Mouse (Mus musculus): ENCODE results near the gene Cubn. TPM values are rescaled to one million over a fixed set of nuclear protein-coding genes. Genes with fewer than 3 reads are reported as not detected.

Gene Cubn
- total and polyA plus RNA-seq, 3 experiments = 0.03 to 0.09 (median 0.04) TPM

DNA sequence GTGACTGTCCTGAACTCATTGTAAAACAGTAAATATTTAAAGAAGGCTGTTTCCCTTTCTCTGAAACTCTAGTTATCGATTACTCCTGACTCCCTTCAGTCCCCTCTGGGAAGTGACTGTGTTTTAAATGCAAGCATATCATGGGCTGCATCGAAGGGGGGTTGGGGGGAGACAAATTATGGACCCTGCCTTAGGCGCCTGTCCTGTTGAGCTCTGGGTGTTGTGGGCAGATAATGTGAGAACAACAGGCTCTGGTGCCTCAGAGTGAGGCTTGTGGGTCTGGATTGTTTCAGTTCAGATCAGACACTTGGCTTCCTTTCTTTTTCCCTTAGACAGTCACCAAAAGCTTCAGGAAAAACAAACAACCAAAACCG is 119.8 kb downstream of the Cubn start:
- no peaks in the 10 kb centered on the region for H3K79me2 ChIP-seq (replicated peaks; ENCODE audit: control insufficient read depth, extremely low read depth, insufficient read depth, poor library complexity, severe bottlenecking)
- H3K4me2 ChIP-seq (ENCODE audit: insufficient read depth, low read depth, poor library complexity, severe bottlenecking) = peak overlapping the region; percentile 5; the same call in 1 of the 2 replicates
- no peak overlapping the region for H3K27ac ChIP-seq (ENCODE audit: insufficient read depth, low read depth)
- no peak for TF ChIP-seq JUN (IDR thresholded peaks at IDR 0.05; ENCODE audit: insufficient read depth, low read depth, low read length)
- no peak for TF ChIP-seq MAZ (IDR thresholded peaks at IDR 0.05; ENCODE audit: low read depth, low read length)
- TF ChIP-seq JUND (conservative IDR thresholded peaks at IDR 0.05; ENCODE audit: low read depth, low read length) = no peak
- TF ChIP-seq POLR2AphosphoS2 (IDR thresholded peaks at IDR 0.05; ENCODE audit: low read depth, low read length) = no peak
- no peak for TF ChIP-seq RCOR1 (conservative IDR thresholded peaks at IDR 0.05; ENCODE audit: low read depth, low read length)
- TF ChIP-seq USF1 (IDR thresholded peaks at IDR 0.05; ENCODE audit: low read depth, low read length) = no peak
- no peak for TF ChIP-seq MAX (IDR thresholded peaks at IDR 0.05; ENCODE audit: low read length)
- TF ChIP-seq EP300 (IDR thresholded peaks at IDR 0.05; ENCODE audit: low read length) = no peak
- no peak for TF ChIP-seq GABPA (IDR thresholded peaks at IDR 0.05; ENCODE audit: insufficient replicate concordance, low read depth, low read length)
- TF ChIP-seq KAT2A (IDR thresholded peaks at IDR 0.05; ENCODE audit: insufficient replicate concordance, low read length) = no peak
- no peaks in the 10 kb centered on the region for H3K9me3 ChIP-seq (replicated peaks; ENCODE audit: low read length)
- H3K27me3 ChIP-seq (replicated peaks) = no peaks in the 10 kb centered on the region
- dilution Hi-C loops (cut with MboI; ENCODE audit: extremely low pct_ligation_motif_present, extremely low pct_unique_long_range_greater_than_20kb, low sequenced_read_pairs) (no loop called here), in situ Hi-C loops (cut with MboI; ENCODE audit: low pct_ligation_motif_present, low pct_unique_long_range_greater_than_20kb, low sequenced_read_pairs) (no loop called here)
- no peak for DNase-seq (ENCODE audit: extremely low read depth)
- H3K4me1 ChIP-seq (ENCODE audit: control insufficient read depth in 1 of 2, insufficient read depth in 2 of 2) = peaks cover 0 to 3% of the 10 kb centered on the region in 2 experiments; a peak in 1 of 4 replicates
- H3K4me3 ChIP-seq (replicated peaks in 1 of 3; ENCODE audit: low read depth in 2 of 3, low read length in 2 of 3, poor library complexity in 1 of 3) = no peak overlapping the region
- no peak overlapping the region for H3K9ac ChIP-seq (ENCODE audit: insufficient read depth, low read depth)
- H3K36me3 ChIP-seq (replicated peaks in 1 of 2; ENCODE audit: control insufficient read depth in 1 of 2, insufficient read depth in 1 of 2, low read length in 1 of 2) = no peaks in the 10 kb centered on the region

DNA sequence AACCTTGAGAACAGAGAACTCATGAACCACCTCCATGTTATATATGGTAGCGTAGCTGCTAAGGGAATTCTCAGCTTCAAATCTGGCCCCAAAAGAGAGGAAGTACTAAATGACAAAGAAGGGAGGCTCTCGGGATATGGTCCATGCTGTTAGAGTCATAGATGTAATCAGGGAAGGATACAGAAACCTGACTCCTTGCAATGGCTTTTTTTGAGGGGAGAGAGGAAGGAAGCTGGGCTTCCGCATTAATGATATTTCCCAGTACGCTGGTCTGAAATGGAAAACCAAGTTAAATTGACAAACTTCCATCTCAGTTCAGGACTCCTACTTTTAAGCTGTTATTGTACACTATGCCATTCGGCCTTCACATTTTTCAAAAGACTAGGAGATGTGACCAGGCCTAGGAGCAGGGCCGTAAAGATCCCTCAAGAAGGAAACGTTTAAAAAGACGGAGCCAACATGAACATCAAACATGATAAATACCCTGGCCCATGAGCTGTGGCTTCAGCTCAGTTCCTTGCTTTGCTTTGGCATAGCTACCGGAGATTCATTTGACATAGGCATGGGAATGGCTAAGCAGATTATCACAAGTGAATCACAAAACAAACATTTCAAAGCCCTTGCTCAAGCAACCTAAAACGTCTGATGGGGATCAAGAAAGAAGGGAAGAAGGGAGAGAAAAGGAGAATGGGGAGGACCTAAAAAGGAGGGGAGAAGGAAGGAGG is 120.4 kb downstream of the Cubn start:
- dilution Hi-C loops (cut with MboI; ENCODE audit: extremely low pct_ligation_motif_present, extremely low pct_unique_long_range_greater_than_20kb, low sequenced_read_pairs) (no loop called here), in situ Hi-C loops (cut with MboI; ENCODE audit: low pct_ligation_motif_present, low pct_unique_long_range_greater_than_20kb, low sequenced_read_pairs) (no loop called here)
- DNase-seq (ENCODE audit: extremely low read depth) = no peak
- TF ChIP-seq RAD21 (IDR thresholded peaks at IDR 0.05; ENCODE audit: low read depth, low read length) (no peak), MAZ (IDR thresholded peaks at IDR 0.05; ENCODE audit: low read depth, low read length) (no peak), POLR2A (IDR thresholded peaks at IDR 0.05; ENCODE audit: low read depth, low read length) (no peak), ETS1 (conservative IDR thresholded peaks at IDR 0.05; ENCODE audit: low read depth, low read length) (no peak), PAX5 (IDR thresholded peaks at IDR 0.05; ENCODE audit: low read length) (no peak), JUN (IDR thresholded peaks at IDR 0.05; ENCODE audit: insufficient read depth, low read depth, low read length) (no peak), RCOR1 (conservative IDR thresholded peaks at IDR 0.05; ENCODE audit: low read depth, low read length) (no peak), MAFK (IDR thresholded peaks at IDR 0.05; ENCODE audit: insufficient replicate concordance, low read length) (no peak), NELFE (IDR thresholded peaks at IDR 0.05; ENCODE audit: low read depth, low read length) (no peak), GABPA (IDR thresholded peaks at IDR 0.05; ENCODE audit: insufficient replicate concordance, low read depth, low read length) (no peak), ZMIZ1 (IDR thresholded peaks at IDR 0.05; ENCODE audit: low read depth, low read length) (no peak), SMC3 (IDR thresholded peaks at IDR 0.05; ENCODE audit: low read depth, low read length) (no peak), MEF2A (IDR thresholded peaks at IDR 0.05; ENCODE audit: borderline replicate concordance, low read depth, low read length) (no peak), NRF1 (IDR thresholded peaks at IDR 0.05; ENCODE audit: low read depth, low read length) (no peak), KAT2A (IDR thresholded peaks at IDR 0.05; ENCODE audit: insufficient replicate concordance, low read length) (no peak), USF2 (conservative IDR thresholded peaks at IDR 0.05; ENCODE audit: low read depth, low read length) (no peak), CHD1 (IDR thresholded peaks at IDR 0.05; ENCODE audit: low read depth, low read length) (no peak), UBTF (IDR thresholded peaks at IDR 0.05; ENCODE audit: low read depth, low read length) (no peak)
- Histone ChIP-seq H3K4me3 (replicated peaks in 1 of 3; ENCODE audit: low read depth in 2 of 3, low read length in 2 of 3, poor library complexity in 1 of 3) (no peak overlapping the region), H3K27ac (ENCODE audit: insufficient read depth, low read depth) (no peak overlapping the region), H3K9me3 (replicated peaks; ENCODE audit: low read length) (no peaks in the 10 kb centered on the region), H3K4me2 (ENCODE audit: insufficient read depth, low read depth, poor library complexity, severe bottlenecking) (no peak overlapping the region), H3K9ac (ENCODE audit: insufficient read depth, low read depth) (no peak overlapping the region), H3K4me1 (ENCODE audit: control insufficient read depth in 1 of 2, insufficient read depth in 2 of 2) (peaks cover 0 to 3% of the 10 kb centered on the region in 2 experiments; a peak in 1 of 4 replicates), H3K27me3 (replicated peaks) (no peaks in the 10 kb centered on the region), H3K36me3 (replicated peaks in 1 of 2; ENCODE audit: control insufficient read depth in 1 of 2, insufficient read depth in 1 of 2, low read length in 1 of 2) (no peaks in the 10 kb centered on the region), H3K79me2 (replicated peaks; ENCODE audit: control insufficient read depth, extremely low read depth, insufficient read depth, poor library complexity, severe bottlenecking) (no peaks in the 10 kb centered on the region)
